In the genomic region with DNA sequence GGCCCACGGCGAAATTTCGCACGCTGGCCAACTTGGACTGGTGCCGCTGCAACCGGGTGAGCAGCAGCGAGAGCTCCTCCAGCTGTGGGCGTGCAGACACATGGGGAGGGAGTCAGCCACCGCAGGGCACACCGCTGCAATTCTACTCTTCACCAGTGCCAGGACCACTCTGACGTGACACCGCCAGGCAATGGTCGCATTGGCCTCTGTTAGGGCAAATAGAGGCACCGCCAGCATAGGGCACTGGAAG, we compare ENCODE assay signal across 17 mouse cellular contexts.
DNase-seq lines count a peak whose midpoint lies in the region; ATAC-seq and TF ChIP-seq lines count a peak whose summit lies in the region.
"Had no signal": no experiment of that assay in that cellular context is flagged by ENCODE, and none has a peak within 500 bp of the region (broad histone marks: within the 10 kb centered on the region; RNA-seq: fewer than 3 reads in every experiment).

No protein-coding gene starts in this region.

- no peaks in the 10 kb centered on the region for H3K27me3 ChIP-seq in lung, embryonic 15.5 days
- H3K27me3 ChIP-seq in limb, embryonic 12.5 days: 0 out of 2 replicates have a peak, but pooled peaks cover 3% of the 10 kb centered on the region
- no peaks in the 10 kb centered on the region for H3K27me3 ChIP-seq in small intestine, adult 2 months (ENCODE audit: control insufficient read depth, insufficient read depth, low read length)
- H3K27me3 ChIP-seq: forebrain, embryonic 12.5 days; midbrain, embryonic 15.5 days had no signal

- 0 out of 2 replicates have a peak, but pooled peaks have one; percentile 24 for ATAC-seq in lung, embryonic 15.5 days (ENCODE audit: borderline replicate concordance, extremely low read depth, low FRiP score, low TSS enrichment)
- ATAC-seq in limb, embryonic 12.5 days (ENCODE audit: insufficient number of reproducible peaks, insufficient read depth, low FRiP score, low TSS enrichment, low read depth): no peak
- no peak for ATAC-seq in megakaryocyte progenitor cell, adult 5-6 weeks (replicated peaks; ENCODE audit: poor library complexity)
- ATAC-seq: hindbrain, embryonic 16.5 days; liver, embryonic 12.5 days; midbrain, embryonic 15.5 days had no signal

- TF ChIP-seq POLR2A in lung, adult 2 months (IDR thresholded peaks at IDR 0.05; ENCODE audit: borderline replicate concordance, extremely low read depth, low read depth, low read length): no peak
- no peak for TF ChIP-seq POLR2A in small intestine, adult 2 months (IDR thresholded peaks at IDR 0.05; ENCODE audit: low read depth, low read length)

- DNase-seq in gastrocnemius, adult 2 months: no peak
- no peak for DNase-seq in gastrocnemius, postnatal 14 days
- no peak for DNase-seq in lung, adult 2 months
- DNase-seq in adipocyte (ENCODE audit: low spot score): no peak
- DNase-seq: B cell, adult 2 months; cerebellum, adult 9-10 months; kidney, adult 8-10 months had no signal

- intact Hi-C loops in gastrocnemius, adult 2 months (cut with DNase I): no loop called here
- intact Hi-C loops in gastrocnemius, postnatal 14 days (cut with DNase I; ENCODE audit: low total_unique reads): loop anchor here (10.0 kb wide), 1 partner anchor 168 kb away; no protein-coding TSS in a partner anchor

- peak overlapping the region; percentile 24; the same call in 1 of the 2 replicates for H3K4me2 ChIP-seq in lung, embryonic 15.5 days
- peak overlapping the region; percentile 32 for H3K4me2 ChIP-seq in limb, embryonic 12.5 days
- H3K4me2 ChIP-seq: forebrain, embryonic 12.5 days; liver, embryonic 12.5 days; midbrain, embryonic 15.5 days had no signal

- peaks cover 6% of the 10 kb centered on the region; the same call in 1 of the 2 replicates for H3K36me3 ChIP-seq in lung, embryonic 15.5 days
- no peaks in the 10 kb centered on the region for H3K36me3 ChIP-seq in limb, embryonic 12.5 days
- H3K36me3 ChIP-seq in small intestine, adult 2 months (ENCODE audit: control insufficient read depth, insufficient read depth, low read length): peaks cover 50% of the 10 kb centered on the region
- H3K36me3 ChIP-seq: midbrain, embryonic 15.5 days had no signal

- H3K9ac ChIP-seq in lung, embryonic 15.5 days: no peak overlapping the region
- no peak overlapping the region for H3K9ac ChIP-seq in limb, embryonic 12.5 days (replicated peaks)
- H3K9ac ChIP-seq: forebrain, embryonic 12.5 days; liver, embryonic 12.5 days; midbrain, embryonic 15.5 days had no signal

- TF ChIP-seq CTCF in gastrocnemius, adult 2 months (IDR thresholded peaks at IDR 0.05): no peak
- no peak for TF ChIP-seq CTCF in lung, adult 2 months (IDR thresholded peaks at IDR 0.05; ENCODE audit: insufficient read depth, low read length)
- 0 out of 2 replicates have a peak, but pooled peaks have one; percentile 0 for TF ChIP-seq CTCF in small intestine, adult 2 months (IDR thresholded peaks at IDR 0.05; ENCODE audit: extremely low read depth, insufficient read length, insufficient replicate concordance, low read depth, low read length)

- WGBS in lung, embryonic 15.5 days: 53% methylated on average over 14 of the region's 14 CpGs
- 76% methylated on average over 14 of the region's 14 CpGs for WGBS in lung, adult 2 months
- 68% methylated on average over 14 of the region's 14 CpGs for WGBS in limb, embryonic 12.5 days
- 88% methylated on average over 14 of the region's 14 CpGs for WGBS in small intestine, adult 2 months

- H3K4me1 ChIP-seq in lung, embryonic 15.5 days: 0 out of 2 replicates have a peak, but pooled peaks cover 2% of the 10 kb centered on the region
- H3K4me1 ChIP-seq in lung, adult 2 months (ENCODE audit: control insufficient read depth, insufficient read depth, low read length): no peaks in the 10 kb centered on the region
- no peaks in the 10 kb centered on the region for H3K4me1 ChIP-seq in limb, embryonic 12.5 days (replicated peaks)
- no peaks in the 10 kb centered on the region for H3K4me1 ChIP-seq in small intestine, adult 2 months (ENCODE audit: control insufficient read depth, insufficient read depth, insufficient read length, low read length)
- H3K4me1 ChIP-seq: liver, embryonic 12.5 days; midbrain, embryonic 15.5 days had no signal

- H3K27ac ChIP-seq in gastrocnemius, adult 2 months: no peak overlapping the region
- H3K27ac ChIP-seq in lung, embryonic 15.5 days: no peak overlapping the region
- H3K27ac ChIP-seq in limb, embryonic 12.5 days: no peak overlapping the region
- no peak overlapping the region for H3K27ac ChIP-seq in small intestine, adult 2 months (ENCODE audit: insufficient read depth, low read depth, low read length)
- H3K27ac ChIP-seq: forebrain, embryonic 12.5 days; liver, embryonic 12.5 days; midbrain, embryonic 15.5 days had no signal

- no peaks in the 10 kb centered on the region for H3K9me3 ChIP-seq in lung, embryonic 15.5 days
- H3K9me3 ChIP-seq in limb, embryonic 12.5 days: no peaks in the 10 kb centered on the region
- H3K9me3 ChIP-seq: forebrain, embryonic 12.5 days; G1E; liver, embryonic 12.5 days; midbrain, embryonic 15.5 days had no signal

- H3K4me3 ChIP-seq in gastrocnemius, adult 2 months: peak overlapping the region; percentile 60
- H3K4me3 ChIP-seq in lung, embryonic 15.5 days: no peak overlapping the region
- H3K4me3 ChIP-seq in lung, adult 2 months (replicated peaks; ENCODE audit: extremely low read depth, low read depth, low read length): no peak overlapping the region
- H3K4me3 ChIP-seq in limb, embryonic 12.5 days (replicated peaks): no peak overlapping the region
- no peak overlapping the region for H3K4me3 ChIP-seq in small intestine, adult 2 months (ENCODE audit: low read depth, low read length)
- H3K4me3 ChIP-seq: forebrain, embryonic 12.5 days; heart, adult 2 months; liver, embryonic 12.5 days; midbrain, embryonic 15.5 days had no signal
